Mouse (Mus musculus) forebrain, embryonic 16.5 days (tissue): ENCODE results near the gene Ly75. TPM values are rescaled to one million over a fixed set of nuclear protein-coding genes. Genes with fewer than 3 reads are reported as not detected.

ENCODE experiments used
- ATAC-seq: fragments of 200-750 bp; cut with Nextera tagmentation; 2 replicates; pipeline ENCODE4 v1.8.0; 2017; ENCODE audit warnings: mild to moderate bottlenecking, moderate library complexity
- H3K27ac ChIP-seq: fragments of 300-500 bp; sonication (generic); 2 replicates; pipeline ENCODE4 v1.5.1; 2014; ENCODE audit warnings: low read length, control low read depth
- H3K27me3 ChIP-seq: fragments of 300-500 bp; sonication (generic); replicated peaks from 2 replicates; pipeline ENCODE4 v1.6.1; 2014; ENCODE audit warnings: low read length; ENCODE audit not compliant: control insufficient read depth, insufficient read depth
- H3K36me3 ChIP-seq: fragments of 300-500 bp; sonication (generic); 2 replicates; pipeline ENCODE4 v1.6.1; 2014; ENCODE audit not compliant: control insufficient read depth, insufficient read depth
- H3K4me1 ChIP-seq: fragments of 300-500 bp; sonication (generic); replicated peaks from 2 replicates; pipeline ENCODE4 v1.6.1; 2014; ENCODE audit warnings: low read length; ENCODE audit not compliant: control insufficient read depth, insufficient read depth
- H3K4me2 ChIP-seq: fragments of 300-500 bp; sonication (generic); 2 replicates; pipeline ENCODE4 v1.6.1; 2014; ENCODE audit warnings: mild to moderate bottlenecking, low read length, control low read depth
- H3K4me3 ChIP-seq: fragments of 300-500 bp; sonication (generic); replicated peaks from 2 replicates; pipeline ENCODE4 v1.5.1; 2014; ENCODE audit warnings: mild to moderate bottlenecking, low read length, control low read depth
- H3K9ac ChIP-seq: fragments of 300-500 bp; sonication (generic); replicated peaks from 2 replicates; pipeline ENCODE4 v1.6.1; 2014; ENCODE audit warnings: low read depth, low read length, control low read depth
- H3K9me3 ChIP-seq: fragments of 300-500 bp; sonication (generic); 2 replicates; pipeline ENCODE4 v1.6.1; 2016; ENCODE audit warnings: low read length; ENCODE audit not compliant: control insufficient read depth
- WGBS: fragments of 180-500 bp; shearing (Covaris S2); extraction: QIAGEN DNeasy Blood & Tissue Kit; methylation state at CpG from one replicate; pipeline ENCODE4 v1.1.7; 2014; 5-methylcytosine and 5-hydroxymethylcytosine counted together
- polyA plus RNA-seq: library from polyadenylated mRNA; unstranded; fragments of >200 nt; fragmentation: Nextera tagmentation; extraction: Ambion mirVana; gene quantifications from 2 replicates; pipeline ENCODE4 v1.2.1, GENCODE M21; 2015

Ly75 gene
- polyA plus RNA-seq, 1 experiment from 2014 or later = 1.2 TPM

DNA sequence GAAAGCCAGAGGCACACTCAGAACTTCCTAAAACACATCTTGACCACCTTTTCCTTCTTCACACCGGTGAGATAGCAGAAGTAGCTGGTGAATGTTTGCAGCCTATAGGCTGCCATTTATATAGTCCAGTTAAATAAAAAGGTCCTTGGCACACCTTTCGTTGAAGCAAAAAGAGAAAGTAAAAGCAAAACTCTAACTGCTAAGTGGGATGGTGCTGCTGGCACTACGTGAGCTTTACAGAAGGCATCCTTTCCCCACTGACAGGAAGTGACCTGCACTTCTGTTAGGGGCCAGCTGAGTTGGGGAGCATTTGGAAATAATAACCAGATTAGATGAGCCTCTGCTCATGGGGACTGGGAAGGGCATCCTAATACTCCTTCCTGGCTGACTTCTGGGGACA is 757 bp downstream of the Ly75 start:
- no peaks in the 10 kb centered on the region for H3K36me3 ChIP-seq
- peaks cover 2% of the 10 kb centered on the region; the same call in 1 of the 2 replicates for H3K27me3 ChIP-seq
- no peak for ATAC-seq
- 74% methylated on average over 3 of the region's 3 CpGs for WGBS
- H3K4me2 ChIP-seq = no peak overlapping the region; the same call in 1 of the 2 replicates
- no peaks in the 10 kb centered on the region for H3K9me3 ChIP-seq
- H3K4me1 ChIP-seq = peaks cover 8% of the 10 kb centered on the region
- H3K4me3 ChIP-seq = no peak overlapping the region
- H3K27ac ChIP-seq = no peak overlapping the region
- no peak overlapping the region for H3K9ac ChIP-seq

DNA sequence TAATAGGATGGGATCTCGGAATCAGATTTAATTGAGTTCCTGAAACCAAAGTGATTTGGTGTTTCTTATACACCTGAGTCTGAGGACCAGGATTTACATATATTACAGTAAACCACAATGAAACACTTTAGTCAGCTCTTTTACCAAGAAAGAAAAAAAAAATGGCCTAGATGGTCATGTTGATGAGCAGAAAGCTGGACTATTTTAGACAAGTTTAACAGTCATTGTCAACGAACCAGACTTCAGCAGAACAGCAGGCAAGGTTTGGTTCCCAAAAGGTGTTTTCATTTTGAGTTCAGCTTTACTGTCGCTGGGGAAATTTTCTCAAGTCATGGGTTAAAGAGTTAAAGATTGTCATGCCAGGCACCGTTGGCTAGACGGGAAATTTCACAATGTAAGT is 5.8 kb downstream of the Ly75 start:
- WGBS = 85% methylated on average over 5 of the region's 5 CpGs

DNA sequence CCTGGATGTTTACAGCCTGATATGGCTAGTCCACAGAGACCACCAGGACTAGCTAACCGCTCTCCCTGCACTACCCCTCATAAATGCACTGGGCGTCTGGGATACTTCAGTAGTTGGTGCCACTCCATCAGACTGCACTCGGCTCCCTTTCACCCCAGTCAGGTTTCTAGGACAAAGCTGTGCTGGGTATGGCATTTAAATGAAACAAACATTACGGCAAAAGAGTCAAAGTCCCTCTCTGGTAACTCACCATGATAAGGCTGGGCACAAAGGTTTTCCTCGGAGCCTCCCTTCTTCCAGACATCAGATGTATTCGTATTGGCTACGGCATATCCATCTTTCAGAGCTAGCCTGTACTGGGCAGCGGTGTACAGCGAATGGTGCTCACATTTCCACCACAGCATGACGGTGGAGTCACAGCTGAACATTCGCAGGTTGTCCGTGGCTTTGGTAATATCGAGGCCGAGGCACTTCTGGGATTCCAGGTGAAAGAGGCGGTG is 7.4 kb downstream of the Ly75 start:
- WGBS = 96% methylated on average over 15 of the region's 15 CpGs
- H3K4me1 ChIP-seq = no peaks in the 10 kb centered on the region
- no peak overlapping the region for H3K4me2 ChIP-seq
- H3K4me3 ChIP-seq = no peak overlapping the region
- ATAC-seq = no peak
- no peaks in the 10 kb centered on the region for H3K36me3 ChIP-seq
- H3K27ac ChIP-seq = no peak overlapping the region
- H3K9ac ChIP-seq = no peak overlapping the region
- no peaks in the 10 kb centered on the region for H3K27me3 ChIP-seq
- no peaks in the 10 kb centered on the region for H3K9me3 ChIP-seq

More for the DNA sequence above, 5.8 kb downstream of the Ly75 start:
- Histone ChIP-seq H3K36me3 (no peaks in the 10 kb centered on the region), H3K4me2 (no peak overlapping the region), H3K9me3 (no peaks in the 10 kb centered on the region), H3K27me3 (no peaks in the 10 kb centered on the region), H3K4me1 (no peaks in the 10 kb centered on the region), H3K4me3 (no peak overlapping the region), H3K27ac (no peak overlapping the region), H3K9ac (no peak overlapping the region)
- ATAC-seq = no peak

DNA sequence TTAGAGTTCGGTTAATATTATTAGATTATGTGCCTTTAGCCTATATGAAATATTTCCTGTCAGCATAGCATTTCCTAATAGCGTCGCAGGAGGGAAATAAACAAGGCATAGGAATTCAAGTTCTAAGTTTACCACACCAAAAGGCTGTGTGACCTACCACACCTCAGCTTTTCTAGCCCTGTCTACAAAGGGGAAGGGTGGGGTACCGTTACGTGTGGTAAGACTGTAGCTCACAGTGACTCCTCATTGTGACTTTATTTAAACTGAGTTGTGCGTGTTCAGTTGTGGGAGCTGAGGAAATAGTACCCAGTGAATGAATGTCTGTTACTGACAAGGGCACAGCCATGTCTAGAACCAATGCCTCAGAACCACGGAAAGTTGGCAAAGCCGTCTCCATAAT is 8.0 kb downstream of the Ly75 start:
- no peaks in the 10 kb centered on the region for H3K27me3 ChIP-seq
- WGBS = 94% methylated on average over 8 of the region's 8 CpGs

DNA sequence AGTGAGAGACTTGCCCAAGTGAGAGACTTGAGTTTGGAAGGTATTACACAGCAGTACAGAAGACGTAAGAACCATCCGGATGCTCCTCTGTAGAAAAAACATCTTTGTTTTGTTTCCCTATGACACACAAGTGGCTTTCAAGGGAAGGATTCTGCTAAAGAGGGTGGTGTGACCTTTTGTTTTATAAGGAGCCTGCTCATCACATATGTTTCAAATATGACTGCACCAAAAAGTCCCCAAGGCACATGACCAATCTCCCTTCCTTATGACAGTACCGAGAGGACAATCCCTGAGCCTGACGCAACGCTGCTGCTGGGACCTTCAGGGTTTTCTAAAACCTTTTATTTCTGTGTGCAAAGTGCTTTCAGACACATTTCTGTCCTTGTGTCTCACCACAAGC is 12.9 kb downstream of the Ly75 start:
- WGBS = 94% methylated on average over 5 of the region's 5 CpGs
- Histone ChIP-seq H3K4me1 (peaks cover 5% of the 10 kb centered on the region; the same call in 1 of the 2 replicates), H3K4me3 (no peak overlapping the region), H3K36me3 (no peaks in the 10 kb centered on the region), H3K4me2 (no peak overlapping the region), H3K27ac (no peak overlapping the region), H3K27me3 (no peaks in the 10 kb centered on the region), H3K9ac (no peak overlapping the region), H3K9me3 (no peaks in the 10 kb centered on the region)
- ATAC-seq = no peak

More for the DNA sequence above, 8.0 kb downstream of the Ly75 start:
- Histone ChIP-seq H3K4me3 (no peak overlapping the region), H3K4me1 (no peaks in the 10 kb centered on the region), H3K9me3 (no peaks in the 10 kb centered on the region), H3K36me3 (no peaks in the 10 kb centered on the region), H3K27ac (no peak overlapping the region), H3K9ac (no peak overlapping the region), H3K4me2 (no peak overlapping the region)
- no peak for ATAC-seq

DNA sequence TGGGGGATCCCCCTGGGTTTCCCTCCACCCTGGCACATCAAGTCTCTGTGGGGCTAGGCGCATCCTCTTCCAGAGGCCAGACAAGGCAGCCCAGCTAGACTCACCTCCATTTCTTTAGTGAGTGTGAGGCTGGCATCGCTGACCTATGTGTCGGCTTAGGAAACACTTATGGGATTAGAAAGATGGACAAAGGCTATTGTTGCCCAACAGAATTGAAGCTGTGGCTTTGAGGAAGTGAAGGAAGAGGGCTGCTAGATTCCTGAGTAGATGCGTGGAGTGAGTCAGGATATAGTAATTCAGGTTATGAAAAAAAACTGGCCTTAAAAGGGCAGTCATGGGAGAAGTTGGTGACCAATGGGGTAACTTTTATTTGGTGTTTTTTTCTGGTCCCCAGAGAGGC is 13.6 kb downstream of the Ly75 start:
- no peaks in the 10 kb centered on the region for H3K27me3 ChIP-seq
- no peak overlapping the region for H3K27ac ChIP-seq
- H3K36me3 ChIP-seq = no peaks in the 10 kb centered on the region
- H3K4me1 ChIP-seq = peaks cover 10% of the 10 kb centered on the region; the same call in 1 of the 2 replicates
- H3K4me2 ChIP-seq = no peak overlapping the region
- no peaks in the 10 kb centered on the region for H3K9me3 ChIP-seq
- no peak for ATAC-seq
- WGBS = 64% methylated on average over 4 of the region's 4 CpGs
- no peak overlapping the region for H3K9ac ChIP-seq
- H3K4me3 ChIP-seq = no peak overlapping the region

DNA sequence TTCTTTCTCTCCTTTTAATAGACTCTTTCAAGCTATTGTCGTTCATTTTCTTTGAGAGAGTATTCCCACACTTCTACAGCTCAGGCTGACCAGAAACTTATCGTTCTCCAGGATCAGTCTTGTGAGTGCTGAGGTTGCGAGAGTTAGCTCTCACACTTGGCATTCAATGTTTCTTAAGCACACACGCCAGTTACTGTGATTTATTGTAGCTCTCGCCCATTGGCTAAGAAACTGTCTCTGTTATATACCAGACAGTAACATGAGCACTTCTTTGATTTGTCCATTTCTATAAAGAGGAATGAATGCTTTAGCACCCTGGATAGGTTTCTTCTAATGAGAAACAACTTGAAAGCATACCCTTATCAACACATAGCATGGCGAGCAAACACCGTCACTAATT is 15.2 kb downstream of the Ly75 start:
- 83% methylated on average over 7 of the region's 7 CpGs for WGBS
- Histone ChIP-seq H3K9me3 (no peaks in the 10 kb centered on the region), H3K36me3 (no peaks in the 10 kb centered on the region), H3K9ac (no peak overlapping the region), H3K27me3 (no peaks in the 10 kb centered on the region), H3K4me2 (no peak overlapping the region), H3K27ac (no peak overlapping the region), H3K4me3 (no peak overlapping the region), H3K4me1 (peaks cover 11% of the 10 kb centered on the region; the same call in 1 of the 2 replicates)
- ATAC-seq = no peak

DNA sequence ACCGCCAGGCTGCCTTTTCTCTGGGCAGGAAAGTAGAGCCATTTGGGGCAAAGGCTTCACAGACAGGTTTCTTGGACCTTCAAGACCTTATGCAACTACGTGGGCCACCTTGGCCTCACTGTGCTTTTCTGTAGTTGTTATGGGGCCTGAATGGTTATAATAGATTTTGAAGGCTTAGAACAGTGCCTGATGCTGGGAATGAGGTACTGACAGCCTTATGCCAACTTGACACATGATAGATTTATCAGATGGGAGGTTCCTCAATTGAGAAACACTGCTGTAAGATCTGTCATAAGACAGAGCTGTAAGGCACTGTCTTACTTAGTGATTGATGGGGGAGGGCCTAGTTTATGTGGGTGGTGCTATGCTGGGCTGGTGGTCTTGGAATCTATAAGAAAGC is 15.9 kb downstream of the Ly75 start:
- Histone ChIP-seq H3K4me3 (no peak overlapping the region), H3K36me3 (no peaks in the 10 kb centered on the region), H3K4me1 (peaks cover 11% of the 10 kb centered on the region; the same call in 1 of the 2 replicates), H3K27ac (no peak overlapping the region), H3K27me3 (no peaks in the 10 kb centered on the region), H3K4me2 (no peak overlapping the region), H3K9me3 (no peaks in the 10 kb centered on the region), H3K9ac (no peak overlapping the region)
- 95% methylated on average over 2 of the region's 2 CpGs for WGBS
- ATAC-seq = no peak

DNA sequence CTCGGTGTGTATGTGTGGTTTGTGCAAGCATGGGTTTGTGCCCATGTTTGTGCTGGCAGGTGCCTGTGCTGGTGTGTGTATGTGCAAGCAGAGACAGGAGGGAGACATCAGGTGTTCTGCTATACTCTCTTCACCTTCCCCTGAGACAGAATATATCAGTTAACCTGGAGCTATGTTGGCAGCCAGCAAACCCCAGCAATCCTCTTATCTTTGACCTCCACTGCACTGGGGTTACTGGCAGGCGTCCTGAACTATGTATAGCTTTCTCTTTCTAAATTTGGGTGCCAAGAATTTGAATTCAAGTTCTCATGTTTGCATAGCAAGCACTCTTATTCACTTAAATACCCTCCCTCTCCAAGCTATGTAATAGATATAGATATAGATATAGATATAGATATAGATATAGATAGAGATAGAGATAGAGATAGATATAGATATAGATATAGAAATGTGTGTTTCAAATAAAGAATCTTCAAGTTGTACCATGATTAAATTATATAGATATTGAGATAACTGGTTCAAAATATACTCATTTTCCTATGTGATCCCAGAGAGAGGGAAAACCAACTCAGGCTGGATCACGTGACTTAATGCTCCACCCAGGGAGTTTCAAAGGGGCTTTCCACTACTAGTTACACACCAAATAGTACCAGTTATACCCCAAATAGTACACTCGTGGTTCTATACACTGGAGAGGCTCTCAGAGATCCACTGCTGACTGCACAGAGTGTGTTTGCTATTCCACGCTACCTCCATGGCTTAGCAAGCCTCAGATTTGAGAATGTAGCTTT is 17.1 kb downstream of the Ly75 start:
- Histone ChIP-seq H3K9ac (no peak overlapping the region), H3K27ac (peak overlapping the region; percentile 39; the same call in 1 of the 2 replicates), H3K4me1 (peaks cover 11% of the 10 kb centered on the region; the same call in 1 of the 2 replicates), H3K4me3 (no peak overlapping the region), H3K9me3 (no peaks in the 10 kb centered on the region), H3K4me2 (no peak overlapping the region), H3K36me3 (no peaks in the 10 kb centered on the region), H3K27me3 (no peaks in the 10 kb centered on the region)
- 0 out of 2 replicates have a peak, but pooled peaks have one; percentile 37 for ATAC-seq
- WGBS = 74% methylated on average over 5 of the region's 5 CpGs
